Mouse (Mus musculus): ENCODE results near the gene Kcnk12. TPM values are rescaled to one million over a fixed set of nuclear protein-coding genes. Genes with fewer than 3 reads are reported as not detected.

The Kcnk12 gene
- total RNA-seq, 2 experiments from 2014 or later, result 23.4 to 25.7 TPM

GRCm38 (mm10) chr17:87726489-87727356, 71.1 kb downstream of the Kcnk12 start:
- DNase-seq (ENCODE audit: extremely low spot score in 1 of 2, low spot score in 1 of 2), result no peak

- DNase-seq (ENCODE audit: extremely low spot score in 1 of 2, low spot score in 1 of 2), result no peak
These were observed 73.1 kb downstream of the Kcnk12 start for GRCm38 (mm10) chr17:87724727-87725126.

DNA sequence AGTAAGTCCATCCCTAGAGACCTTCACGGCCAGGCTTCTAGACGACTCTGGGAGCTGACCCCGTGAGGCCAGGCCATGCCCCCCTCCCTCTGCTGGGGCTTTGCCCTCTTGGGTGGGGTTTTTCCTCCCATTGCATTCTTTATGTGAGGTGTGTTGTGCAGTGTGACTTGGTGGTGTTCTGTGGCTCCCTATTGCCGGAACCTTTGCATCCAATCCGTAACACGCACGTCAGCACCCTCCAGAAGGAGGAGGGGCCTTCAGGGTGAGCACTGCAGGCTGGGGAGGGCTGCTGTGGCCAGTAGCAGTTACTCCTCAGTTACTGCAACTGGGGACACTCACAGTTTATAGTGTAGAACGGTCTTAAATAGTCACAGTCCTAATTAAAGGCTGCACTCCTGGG, 97.7 kb downstream of the Kcnk12 start:
- DNase-seq (ENCODE audit: extremely low spot score in 1 of 2, low spot score in 1 of 2), result no peak

GRCm38 (mm10) chr17:87698996-87699765, 98.6 kb downstream of the Kcnk12 start:
- no peak for DNase-seq (ENCODE audit: extremely low spot score in 1 of 2, low spot score in 1 of 2)

DNA sequence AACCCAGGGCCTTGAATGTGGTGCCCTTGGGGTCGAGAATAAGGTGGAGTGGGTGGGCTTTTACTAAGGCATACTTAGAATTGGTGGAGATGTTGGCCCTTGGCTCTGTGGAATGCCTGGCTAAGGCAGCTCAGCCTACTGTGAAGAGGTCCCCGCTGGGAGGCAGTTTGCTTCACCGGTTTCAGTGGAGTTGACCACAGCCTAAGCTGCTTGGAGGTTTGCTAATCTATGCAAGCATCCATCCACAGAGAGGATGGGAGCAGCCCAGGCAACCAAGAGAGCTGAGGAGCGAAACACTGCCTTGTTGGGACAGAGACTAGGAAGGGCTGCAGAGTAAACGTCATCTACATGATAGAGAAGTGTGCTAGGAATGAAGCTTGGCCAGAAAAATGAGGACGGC, 101.0 kb downstream of the Kcnk12 start:
- no peak for DNase-seq (ENCODE audit: extremely low spot score in 1 of 2, low spot score in 1 of 2)

GRCm38 (mm10) chr17:87695874-87696465, 101.8 kb downstream of the Kcnk12 start:
- no peak for DNase-seq (ENCODE audit: extremely low spot score in 1 of 2, low spot score in 1 of 2)

Other genes starting within 250 kb of the Kcnk12 start
- gene Epcam, start 162.0 kb downstream of the Kcnk12 start, total RNA-seq (2021), result under 1 TPM; 0.35 to 0.64 TPM
- gene Msh2, start 125.7 kb downstream of the Kcnk12 start, total RNA-seq (2021), result 10 to 100 TPM; 36.9 to 42.2 TPM
- gene Rpl36-ps4, start 123.0 kb upstream of the Kcnk12 start, total RNA-seq (2021), result not detected
- gene Msh6, start 177.1 kb upstream of the Kcnk12 start, total RNA-seq (2021), result 10 to 100 TPM; 14.0 to 14.3 TPM

All from layer of hippocampus, postnatal 25 days (tissue).